Mouse (Mus musculus): ENCODE results near the gene Lsm14a.

The Lsm14a gene

GRCm38 (mm10) chr7:34309186-34309764 is 83.8 kb downstream of the Lsm14a start:
- no peak for DNase-seq

GRCm38 (mm10) chr7:34308586-34308985 is 84.5 kb downstream of the Lsm14a start:
- DNase-seq, result no peak

GRCm38 (mm10) chr7:34305454-34305853 is 87.7 kb downstream of the Lsm14a start:
- peak in 1 of 2 experiments; percentile 23 for DNase-seq

GRCm38 (mm10) chr7:34302651-34303050 is 90.5 kb downstream of the Lsm14a start:
- DNase-seq, result no peak

GRCm38 (mm10) chr7:34301952-34302351 is 91.2 kb downstream of the Lsm14a start:
- no peak for DNase-seq

GRCm38 (mm10) chr7:34298818-34299217 is 94.3 kb downstream of the Lsm14a start:
- DNase-seq, result no peak

- DNase-seq, result no peak
These were observed 97.0 kb downstream of the Lsm14a start for GRCm38 (mm10) chr7:34296124-34296523.
